Mouse (Mus musculus) heart, adult 11 months (tissue): ENCODE data around the gene Sec61a2.

Source experiments
- DNase-seq: peaks from one replicate; pipeline ENCODE4 v3.0.0; 2022

The Sec61a2 gene

DNA sequence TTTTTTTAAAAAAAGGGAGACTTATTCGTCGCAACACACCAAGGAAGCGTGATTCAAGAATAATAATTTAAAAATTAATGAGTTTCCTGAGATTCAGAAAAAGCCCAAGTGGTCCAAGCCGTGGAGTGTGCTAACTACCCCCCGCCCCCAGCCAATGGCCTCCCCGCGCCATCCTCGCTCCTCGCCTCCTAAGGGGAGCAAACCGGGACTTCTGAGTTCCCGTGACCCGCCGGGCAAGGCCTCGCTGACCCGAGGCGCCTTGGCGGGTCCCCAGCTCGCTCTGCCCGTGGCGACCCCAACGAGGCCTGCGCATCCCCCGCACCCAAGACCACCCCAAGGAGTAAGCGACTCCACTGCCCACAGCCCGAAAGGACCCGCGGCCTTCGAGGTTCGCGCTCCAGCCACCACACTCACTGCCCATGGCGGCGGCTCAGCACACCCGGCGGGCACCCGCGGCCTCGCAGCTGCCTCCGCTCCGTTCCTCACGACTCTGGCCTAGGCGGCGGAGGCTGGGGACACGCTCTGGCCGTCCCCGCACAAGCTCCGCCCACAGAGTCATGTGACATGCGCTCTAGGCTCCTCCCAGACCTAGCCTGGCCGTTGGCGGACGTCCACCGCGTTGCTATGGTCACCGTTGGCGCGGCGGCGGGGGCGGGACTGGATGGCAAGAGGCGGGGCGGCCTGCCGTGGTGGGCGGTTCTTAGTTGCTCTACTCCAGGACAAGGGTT is at the start of gene Sec61a2:
TSS of gene Sec61a2 (minus strand) at position 590 of the 728 bp plus-strand sequence.
- DNase-seq, result peak; percentile 99

DNA sequence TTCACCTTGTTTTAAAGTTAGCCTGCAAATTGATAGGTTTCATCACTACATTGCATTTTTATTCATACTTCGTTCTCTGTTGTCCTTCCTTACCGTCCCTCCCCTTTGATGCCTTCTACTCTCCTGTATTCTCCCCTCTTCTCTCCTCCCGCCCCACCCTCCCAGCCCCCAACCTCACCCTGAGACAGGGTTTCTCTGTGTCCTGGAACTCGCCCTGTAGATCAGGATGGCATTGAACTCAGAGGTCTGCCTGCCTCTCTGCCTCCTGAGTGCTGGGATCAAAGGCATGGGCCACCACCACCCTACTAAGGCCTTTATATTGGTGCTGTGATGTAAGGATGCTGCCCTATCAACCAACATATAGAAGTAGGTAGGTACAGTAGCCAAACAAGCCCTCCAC is 47.8 kb upstream of the Sec61a2 start:
- DNase-seq, result peak; percentile 85

DNA sequence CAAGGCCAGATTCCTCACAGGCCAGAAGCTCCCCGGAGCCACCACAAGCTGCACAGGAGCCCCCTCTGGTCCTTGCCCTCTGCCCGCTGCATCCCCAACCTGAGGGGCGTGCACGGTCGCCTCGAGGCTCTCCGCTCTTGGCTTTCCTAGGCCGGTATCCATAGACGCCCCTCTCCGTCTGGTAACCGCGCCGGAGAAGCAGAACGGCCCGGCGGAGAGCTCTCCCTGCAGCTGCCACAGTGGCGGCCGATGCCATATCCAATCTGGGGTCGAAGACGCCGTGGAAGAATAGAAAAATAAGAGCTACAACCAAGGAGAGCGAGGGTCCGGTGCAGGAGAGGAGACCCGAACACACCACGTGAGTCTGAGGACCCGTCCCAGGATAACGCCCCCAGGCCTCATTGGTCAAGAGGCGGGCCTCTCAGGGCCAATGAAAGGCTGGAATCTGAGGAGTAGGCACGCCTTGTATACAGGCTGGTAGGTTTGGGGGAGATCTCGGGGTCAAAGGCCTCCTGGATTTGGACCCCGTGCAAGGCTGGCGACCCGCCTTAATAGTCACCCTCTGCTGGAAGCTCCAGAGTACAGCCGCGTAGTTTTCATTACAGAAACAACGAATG is 47.3 kb upstream of the Sec61a2 start, which contains the start of gene Dhtkd1:
TSS of gene Dhtkd1 (minus strand) at position 377 of the 617 bp plus-strand sequence.
- DNase-seq, result peak; percentile 99

DNA sequence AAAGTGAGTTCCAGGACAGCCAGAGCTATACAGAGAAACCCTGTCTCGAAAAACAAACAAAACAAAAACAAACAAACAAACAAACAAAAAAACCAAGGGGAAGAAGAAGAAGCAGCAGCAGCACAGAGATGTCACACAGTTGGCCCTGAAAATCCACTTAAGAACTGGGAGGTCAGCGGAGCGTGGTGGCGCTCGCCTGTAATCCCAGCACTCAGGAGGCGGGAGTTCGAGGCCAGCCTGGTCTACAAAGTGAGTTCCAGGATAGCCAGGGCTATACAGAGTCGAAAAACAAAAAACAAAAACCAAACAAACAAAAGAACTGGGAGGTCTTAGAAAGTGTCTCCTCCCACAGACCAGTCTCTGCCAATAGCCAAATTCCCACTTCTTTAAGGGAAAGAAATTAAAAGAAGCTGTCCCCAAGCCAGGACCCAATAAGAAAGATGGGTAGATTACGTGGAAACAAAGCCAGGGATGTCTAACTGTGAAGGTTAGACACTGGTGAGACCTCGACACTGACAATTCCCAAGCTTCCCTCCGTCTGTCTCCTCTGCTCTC is 46.7 kb upstream of the Sec61a2 start:
- DNase-seq, result peak; percentile 53

DNA sequence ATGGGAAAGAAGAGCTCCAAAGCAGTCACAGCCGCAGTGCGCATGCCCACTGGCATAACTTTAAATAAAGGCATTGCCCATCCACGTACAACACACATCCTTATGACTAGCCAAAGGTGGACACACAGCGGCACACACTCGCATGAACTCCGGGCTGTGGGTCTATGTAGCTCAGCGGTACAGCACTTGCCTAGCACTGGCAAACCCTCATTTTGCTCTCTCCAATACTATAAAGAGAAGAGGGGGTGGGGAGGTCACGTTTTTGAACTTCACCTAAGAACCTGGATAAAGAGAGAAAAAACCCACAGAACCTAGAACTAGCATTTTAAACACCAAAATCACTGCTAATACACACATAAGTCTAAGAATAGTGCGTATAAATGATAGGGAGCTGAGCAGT is 45.7 kb upstream of the Sec61a2 start:
- peak; percentile 55 for DNase-seq

DNA sequence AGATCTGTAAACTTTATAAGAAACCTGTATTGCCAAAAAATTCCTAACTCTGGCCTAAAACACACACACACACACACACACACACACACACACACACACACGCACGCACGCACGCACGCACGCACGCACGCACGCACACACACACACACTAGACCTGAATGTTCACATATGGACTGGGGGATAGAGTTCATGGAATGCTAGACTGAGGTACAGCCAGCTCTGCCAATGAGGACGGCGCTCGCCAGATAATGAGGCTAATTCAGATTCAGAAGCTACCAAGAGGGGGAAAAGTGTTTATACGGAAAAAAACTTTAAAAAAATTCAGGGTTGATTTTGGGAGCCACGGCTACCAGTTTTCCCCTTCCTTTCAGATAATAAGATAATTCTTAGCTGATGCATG is 44.7 kb upstream of the Sec61a2 start:
- DNase-seq, result peak; percentile 55

DNA sequence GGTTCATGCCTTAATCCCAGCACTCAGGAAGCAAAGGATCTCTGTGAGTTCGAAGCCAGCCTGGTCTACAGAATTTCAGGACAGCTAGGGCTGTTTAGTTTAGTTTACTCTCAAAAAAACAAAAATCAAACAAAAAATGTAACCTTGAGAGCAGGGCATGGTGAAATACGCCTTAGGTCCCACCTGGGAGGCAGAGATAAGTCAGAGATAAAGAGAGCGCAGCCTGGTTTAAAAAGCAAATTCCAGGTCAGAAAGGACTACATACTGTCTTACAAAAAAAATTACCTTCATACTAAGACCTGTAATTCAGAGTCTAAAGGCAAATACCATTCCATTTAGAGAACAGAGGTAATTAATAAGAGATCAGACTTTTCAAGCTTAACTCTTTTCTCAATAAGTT is 44.1 kb upstream of the Sec61a2 start:
- DNase-seq, result no peak

DNA sequence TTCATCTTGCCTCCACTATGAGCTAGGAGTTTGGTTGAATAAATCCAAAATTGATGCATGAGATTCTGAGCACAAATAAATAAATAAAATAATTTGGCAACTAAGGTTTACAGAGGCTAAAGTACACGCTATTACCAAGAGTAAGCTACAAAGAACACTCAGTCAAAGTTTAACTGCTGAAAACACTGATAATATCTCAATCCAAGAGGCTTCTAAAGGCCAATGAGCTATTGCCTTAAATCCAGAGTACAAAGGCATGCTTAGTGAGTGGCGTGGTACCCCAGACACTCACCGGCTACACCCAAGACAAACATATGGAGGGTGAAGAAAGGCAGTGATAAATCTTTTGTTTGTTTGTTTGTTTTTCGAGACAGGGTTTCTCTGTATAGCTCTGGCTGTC is 41.3 kb upstream of the Sec61a2 start:
- DNase-seq, result no peak

DNA sequence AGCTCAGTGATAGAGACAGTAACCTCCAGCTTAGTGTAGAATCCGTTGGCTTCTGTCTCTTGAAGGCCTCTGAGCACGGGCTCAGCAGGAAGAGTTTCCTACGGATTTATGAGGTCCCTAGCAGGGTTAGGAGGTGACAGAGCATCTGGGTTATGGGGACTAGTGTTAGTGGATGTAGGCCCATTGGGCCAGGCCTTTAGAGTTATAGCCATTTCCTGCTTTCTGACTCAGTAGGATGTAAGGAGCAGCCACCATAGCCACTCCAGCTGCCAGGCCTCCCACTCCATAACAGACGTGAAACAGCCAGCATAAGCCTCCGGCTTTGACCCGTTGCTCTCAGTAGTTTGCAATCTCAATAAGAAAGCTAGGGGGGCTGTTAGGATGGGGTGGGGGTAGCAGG is 40.8 kb upstream of the Sec61a2 start:
- DNase-seq, result peak; percentile 39

DNA sequence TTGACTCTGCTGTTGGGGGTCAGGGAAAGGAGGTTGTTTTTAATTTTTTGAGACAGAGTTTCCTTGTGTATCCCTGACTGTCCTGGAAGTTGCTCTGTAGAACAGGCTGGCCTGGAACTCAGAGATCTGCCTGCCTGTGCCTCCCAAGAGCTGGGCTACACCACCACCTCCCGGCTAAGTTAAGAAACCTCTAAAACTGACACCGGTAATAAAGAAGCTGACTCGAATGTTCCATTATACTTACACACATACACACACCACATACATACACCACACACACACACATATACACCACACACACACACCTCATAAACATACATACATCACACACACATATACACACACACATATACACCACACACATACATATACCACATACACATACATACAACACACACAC is 39.7 kb upstream of the Sec61a2 start:
- peak; percentile 42 for DNase-seq

DNA sequence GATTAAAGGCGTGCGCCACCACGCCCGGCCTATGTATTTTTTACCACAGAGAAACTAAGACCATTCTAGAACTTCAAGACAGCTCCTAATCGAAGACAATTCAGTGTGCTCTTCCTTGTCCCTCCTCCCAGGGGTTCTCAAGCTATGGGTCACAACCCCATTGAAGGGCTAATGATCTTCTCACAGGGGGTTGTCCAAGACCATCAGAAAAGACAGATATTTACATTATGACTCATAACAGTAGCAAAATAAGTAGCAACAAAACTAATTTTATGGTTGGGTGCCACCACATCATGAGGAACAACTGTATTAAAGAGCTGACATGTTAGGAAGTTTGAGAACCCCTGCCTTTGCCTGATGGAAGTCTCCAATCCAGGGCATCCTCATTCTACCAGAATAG is 36.7 kb upstream of the Sec61a2 start:
- DNase-seq, result peak; percentile 66

DNA sequence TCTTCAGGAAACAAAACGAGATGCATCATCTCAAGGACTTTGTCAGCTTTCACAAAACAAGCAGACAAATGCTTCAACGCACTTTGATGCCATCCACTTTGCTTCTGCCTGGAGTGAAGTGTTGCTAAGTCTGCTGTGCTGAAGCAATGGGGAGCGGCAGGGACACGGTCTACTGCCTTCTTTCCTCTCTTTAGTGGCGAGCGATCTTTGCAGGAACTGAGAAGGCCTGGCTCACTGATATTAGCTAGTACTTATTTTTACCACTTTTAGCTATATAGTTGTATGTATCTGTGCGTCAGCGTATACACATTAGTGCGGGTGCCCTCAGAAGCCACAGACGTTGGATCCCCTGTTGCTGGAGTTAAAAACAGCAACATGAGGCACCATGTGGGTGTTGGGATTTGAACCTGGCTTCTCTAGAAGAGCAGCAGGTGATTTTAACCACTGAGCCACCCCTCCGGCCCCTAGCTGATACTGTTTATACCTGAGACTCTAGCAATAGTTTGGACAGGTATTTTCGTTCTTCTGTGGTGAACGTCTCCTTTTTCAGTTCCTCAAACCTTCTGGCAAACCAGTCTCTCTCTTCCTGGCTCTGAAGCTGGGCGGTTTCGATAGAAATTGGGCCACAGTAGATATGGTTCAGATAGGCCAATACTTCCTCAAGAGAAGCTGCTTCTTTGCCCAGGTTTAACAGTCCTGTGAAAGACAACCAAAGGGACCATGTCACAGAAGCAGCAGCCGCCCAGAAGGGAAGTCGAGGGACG is 35.2 kb upstream of the Sec61a2 start:
- peak; percentile 79 for DNase-seq

DNA sequence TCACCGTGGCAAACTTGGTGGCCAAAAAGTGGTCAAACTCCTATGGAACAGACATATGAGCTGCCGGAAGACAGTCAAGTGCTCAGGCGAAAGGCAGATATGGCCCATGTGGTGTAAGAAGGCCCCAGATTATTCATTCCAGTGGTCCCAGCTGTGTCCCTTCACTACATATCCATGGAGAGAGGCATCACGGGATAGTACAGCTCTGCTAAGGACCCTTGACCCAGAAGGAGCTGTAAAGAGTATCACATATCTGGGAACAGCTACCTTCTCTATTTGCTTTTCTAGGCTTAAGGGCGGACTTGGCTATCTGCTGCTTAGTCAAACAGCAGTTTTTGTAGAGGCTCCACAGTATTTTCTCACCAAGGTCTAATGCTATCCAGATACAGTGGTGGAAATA is 34.6 kb upstream of the Sec61a2 start:
- peak; percentile 37 for DNase-seq

DNA sequence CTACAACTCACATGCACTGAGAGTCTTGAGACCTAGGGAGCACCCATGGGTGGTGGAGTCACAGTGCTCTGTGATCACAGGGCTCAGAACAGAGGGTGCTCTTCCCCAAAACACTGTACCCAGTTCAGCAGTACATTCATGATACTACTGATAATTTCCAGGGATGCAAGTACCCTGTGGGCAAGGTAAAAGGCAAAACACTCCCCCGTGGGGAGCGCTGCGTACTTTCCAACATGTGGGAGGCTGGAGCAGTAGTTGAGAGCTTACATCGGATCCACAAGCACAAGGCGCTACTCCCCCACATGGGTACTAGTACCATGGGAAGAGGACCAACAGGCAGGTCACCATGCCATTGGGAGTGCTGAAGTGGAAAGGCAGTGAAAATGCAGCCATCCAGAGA is 32.2 kb upstream of the Sec61a2 start:
- peak; percentile 62 for DNase-seq

DNA sequence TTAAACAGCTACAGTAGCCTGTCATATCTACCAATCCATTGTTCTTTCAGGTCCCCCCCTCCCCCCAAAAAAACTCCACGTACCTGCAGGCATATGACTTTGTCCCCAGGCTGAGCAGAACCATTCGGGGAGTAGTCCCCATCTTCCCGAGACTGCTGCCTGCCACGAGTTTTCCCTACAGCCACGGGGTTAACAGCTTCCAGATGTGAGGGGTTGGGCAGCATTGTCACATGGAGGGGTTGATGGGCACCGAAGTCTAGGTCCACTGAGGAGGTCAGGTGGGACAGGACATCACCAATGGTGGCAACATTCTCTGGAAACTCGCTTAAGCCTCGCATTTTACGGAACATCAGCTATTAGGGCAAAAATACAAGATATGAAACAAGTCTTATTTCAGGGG is 28.6 kb upstream of the Sec61a2 start:
- DNase-seq, result no peak

DNA sequence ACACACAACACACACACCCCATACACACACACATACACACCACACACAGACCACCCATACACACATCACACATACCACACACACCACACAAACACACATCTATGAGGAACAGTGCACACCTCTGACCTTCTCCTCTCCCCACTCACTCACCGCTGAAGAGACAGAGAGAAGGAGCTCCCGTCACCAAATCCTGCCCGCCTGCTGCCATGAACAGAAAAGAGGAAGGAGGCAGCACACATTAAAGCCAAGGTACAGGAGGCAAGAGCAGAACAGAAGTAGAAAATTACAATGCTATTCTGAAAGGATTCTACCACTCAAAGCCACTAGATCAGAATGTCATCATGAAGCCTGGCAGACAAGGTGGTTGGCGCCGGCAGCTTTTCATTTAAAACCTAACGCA is 27.6 kb upstream of the Sec61a2 start:
- DNase-seq, result no peak

DNA sequence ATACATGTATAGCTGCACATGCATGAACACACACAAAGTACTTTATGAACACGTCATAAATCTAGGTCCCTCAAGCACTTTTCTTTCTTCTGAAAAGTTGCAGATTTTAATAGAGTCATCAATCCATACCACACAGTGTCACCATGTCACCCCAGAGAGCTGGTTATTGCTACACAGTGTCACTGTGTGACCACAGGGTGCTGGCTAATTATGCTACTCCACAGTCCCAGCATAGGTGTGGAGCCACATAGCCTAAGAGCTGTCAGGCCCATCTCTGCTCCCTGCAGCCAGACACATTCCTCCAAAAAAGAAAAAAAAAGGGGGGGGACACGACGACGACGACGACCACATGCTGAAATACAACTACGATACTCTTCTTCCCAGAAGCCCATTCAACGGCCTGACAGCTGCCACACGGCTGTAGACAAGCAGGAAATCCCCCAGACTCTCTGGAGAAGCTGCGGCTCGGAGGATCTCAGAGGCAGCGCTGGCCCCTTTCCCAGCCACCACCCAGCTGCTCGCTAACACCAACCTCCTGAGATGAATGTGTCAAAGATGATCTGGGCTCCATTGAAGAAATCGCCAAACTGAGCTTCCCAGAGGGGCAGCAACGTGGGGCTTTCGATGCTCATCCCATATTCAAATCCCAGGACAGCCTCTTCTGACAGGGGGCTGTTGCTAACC is 16.2 kb upstream of the Sec61a2 start:
- peak; percentile 40 for DNase-seq

DNA sequence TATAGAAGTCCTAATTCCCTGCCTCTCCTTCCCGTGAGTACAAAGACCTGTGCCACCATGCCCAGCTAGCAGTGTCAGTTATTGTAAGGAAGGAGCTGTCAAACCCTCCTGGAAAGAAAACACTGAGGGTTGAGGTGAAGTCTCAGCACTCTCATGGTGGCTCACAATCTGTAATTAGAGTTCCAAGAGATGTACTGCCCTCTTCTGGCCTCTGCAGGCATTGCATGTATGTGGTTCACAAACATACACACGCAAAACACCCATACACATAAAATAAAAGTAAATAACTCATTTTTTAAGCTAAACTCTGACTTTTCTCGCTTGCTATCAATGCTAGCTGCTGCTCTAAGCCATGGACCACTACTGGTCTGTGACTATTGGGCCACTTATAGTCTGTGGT is 11.4 kb upstream of the Sec61a2 start:
- peak; percentile 51 for DNase-seq

DNA sequence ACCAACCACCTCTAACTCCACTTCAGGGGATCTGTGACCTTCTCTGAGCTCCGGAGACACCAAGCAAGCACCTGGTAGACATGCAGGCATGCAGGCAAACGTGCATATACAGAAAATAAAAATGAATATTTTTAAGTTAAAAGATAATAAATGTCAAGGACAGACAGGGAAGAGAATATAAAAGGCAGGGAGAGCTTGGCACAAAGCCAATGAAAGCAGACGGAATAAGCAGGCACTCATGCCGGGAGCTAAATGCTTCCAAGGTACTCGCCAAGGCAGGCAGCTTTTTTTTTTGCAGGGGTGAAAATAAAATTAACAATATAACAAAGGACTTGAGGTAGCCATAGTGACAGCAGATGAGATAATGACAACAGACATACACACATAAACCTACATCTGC is 10.9 kb upstream of the Sec61a2 start:
- peak; percentile 82 for DNase-seq

DNA sequence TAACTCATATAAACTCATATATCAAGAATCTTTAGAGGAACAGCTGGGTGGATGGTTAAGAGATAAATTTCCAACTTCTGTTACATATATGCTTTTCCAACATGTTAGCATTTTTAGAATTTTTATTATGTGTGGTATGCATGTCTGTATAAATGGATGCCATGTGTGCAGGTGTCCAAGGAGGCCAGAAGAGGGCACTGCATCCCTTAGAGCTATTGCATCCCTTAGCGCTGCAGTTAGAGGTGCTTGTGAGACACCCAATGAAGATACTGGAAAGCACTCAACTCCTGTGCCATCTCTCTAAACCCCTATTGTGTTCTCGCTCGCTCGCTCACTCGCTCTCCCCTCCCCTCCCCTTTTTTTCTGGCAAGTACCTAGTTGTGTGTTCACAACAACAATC is 4.9 kb upstream of the Sec61a2 start:
- no peak for DNase-seq

DNA sequence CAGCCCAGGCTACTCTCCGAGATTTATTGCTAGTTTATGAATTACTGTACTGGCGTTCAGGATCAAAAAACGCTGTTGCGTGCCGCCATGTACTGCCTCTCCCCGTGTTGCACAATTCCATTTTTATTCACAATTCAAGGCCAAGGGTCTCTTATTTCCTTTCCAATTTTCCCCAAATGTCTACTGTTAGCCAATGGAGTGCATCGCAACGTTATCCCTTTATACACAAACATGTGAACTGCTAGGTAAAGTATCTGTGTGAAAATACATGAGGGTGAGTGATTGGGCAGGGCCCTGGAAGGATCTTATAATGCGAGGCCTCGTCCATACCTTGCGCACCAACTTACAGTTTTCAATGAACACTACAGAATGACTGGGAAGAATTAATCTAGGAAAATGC is 936 bp downstream of the Sec61a2 start:
- no peak for DNase-seq

DNA sequence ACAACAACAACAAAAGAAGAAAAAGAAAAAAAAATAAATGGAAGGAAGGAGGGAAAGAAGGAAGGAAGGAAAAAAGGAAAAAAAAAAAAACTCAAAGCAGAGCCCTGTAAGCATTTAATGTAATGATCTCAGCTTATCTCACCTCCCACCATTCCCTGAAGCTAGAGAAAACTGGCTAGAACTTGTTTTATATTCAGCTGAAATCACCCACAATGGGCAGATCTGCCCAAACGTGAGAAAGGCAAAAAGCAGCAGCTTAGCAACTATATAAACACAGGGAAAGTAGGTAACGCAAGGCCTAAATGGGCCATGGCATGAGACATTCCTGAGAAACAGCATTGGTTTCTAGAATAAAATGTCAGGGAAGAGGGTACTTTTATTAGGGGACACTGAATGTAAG is 5.8 kb downstream of the Sec61a2 start:
- no peak for DNase-seq

DNA sequence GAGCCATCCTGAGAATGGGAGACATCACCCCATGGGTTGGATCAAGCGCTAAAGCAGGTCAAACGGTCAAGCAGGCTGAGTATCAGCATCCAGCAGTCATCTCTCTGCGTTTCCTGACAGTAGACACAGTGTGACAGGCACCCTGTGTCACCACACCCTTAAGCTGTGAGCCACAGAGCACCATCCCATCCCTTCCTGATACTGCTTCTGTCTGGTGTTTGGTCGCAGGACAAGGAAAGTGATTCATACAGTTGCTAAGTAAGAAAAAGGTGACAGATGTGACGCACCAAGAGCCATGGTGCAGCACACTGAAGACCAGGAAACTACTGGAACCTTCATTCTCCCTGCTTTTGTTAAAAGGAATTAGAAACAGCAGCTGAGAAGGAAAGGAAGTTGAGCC is 6.4 kb downstream of the Sec61a2 start:
- no peak for DNase-seq
